Mouse (Mus musculus) cerebellum, adult (tissue): Measurements from ENCODE around the gene Rnf6.
"Not testable (repeated sequence)": the region's sequence is repeated elsewhere in the genome, so short reads cannot be mapped to it uniquely, and the experiment has no call there.

Experiments used
- ATAC-seq: cut with Nextera tagmentation; 2 replicates; pipeline ENCODE4 v1.9.2; 2017; ENCODE audit warnings: mild to moderate bottlenecking, moderate library complexity, mixed read lengths; ENCODE audit not compliant: insufficient number of reproducible peaks, low FRiP score, low TSS enrichment

The Rnf6 gene

GRCm38 (mm10) chr5:146160439-146160838 is 60.9 kb downstream of the Rnf6 start, which contains the start of gene Gm5565:
Gene Gm5565, minus strand, starts transcription at chr5:146160539.
- not testable (repeated sequence) for ATAC-seq
